Mouse (Mus musculus): ENCODE measurements around the gene Fam120b. TPM values are rescaled to one million over a fixed set of nuclear protein-coding genes. Genes with fewer than 3 reads are reported as not detected.

The Fam120b gene
- total and polyA plus RNA-seq, 3 experiments: 9.8 to 10.5 TPM; not detected in 1

GRCm38 (mm10) chr17:15440463-15441121 is 44.6 kb downstream of the Fam120b start:
- Histone ChIP-seq H3K4me3 (ENCODE audit: control insufficient read depth in 1 of 2, insufficient read depth in 1 of 2, low read depth in 2 of 2, low read length in 2 of 2) (no peak overlapping the region), H3K27ac (ENCODE audit: control insufficient read depth, low read depth, low read length) (no peak overlapping the region), H3K4me1 (ENCODE audit: control insufficient read depth in 1 of 2, insufficient read depth in 2 of 2, low read length in 2 of 2) (no peaks in the 10 kb centered on the region), H3K9me3 (replicated peaks; ENCODE audit: insufficient read depth, low read length) (no peaks in the 10 kb centered on the region), H3K36me3 (ENCODE audit: control insufficient read depth in 1 of 2, insufficient read depth in 2 of 2, low read length in 2 of 2) (no peaks in the 10 kb centered on the region), H3K9ac (ENCODE audit: control insufficient read depth, low read depth, low read length, poor library complexity, severe bottlenecking) (no peak overlapping the region), H3K79me2 (ENCODE audit: control insufficient read depth, insufficient read depth, low read length, poor library complexity) (no peaks in the 10 kb centered on the region), H3K27me3 (ENCODE audit: control insufficient read depth in 1 of 2, insufficient read depth in 2 of 2, low read length in 2 of 2) (no peaks in the 10 kb centered on the region; a peak in 1 of 4 replicates)
- DNase-seq (ENCODE audit: low read depth, low spot score): no peak
- TF ChIP-seq POLR2AphosphoS2 (IDR thresholded peaks at IDR 0.05; ENCODE audit: low read length) (no peak), MYC (IDR thresholded peaks at IDR 0.05; ENCODE audit: low read depth, low read length) (no peak), RAD21 (IDR thresholded peaks at IDR 0.05; ENCODE audit: low read depth, low read length) (no peak), CTCF (IDR thresholded peaks at IDR 0.05 in 2 of 3, conservative IDR thresholded peaks at IDR 0.05 in 1 of 3; ENCODE audit: control insufficient read depth in 1 of 3, insufficient read depth in 1 of 3, low read depth in 2 of 3, low read length in 3 of 3, poor library complexity in 1 of 3, severe bottlenecking in 1 of 3) (no peak), NRF1 (IDR thresholded peaks at IDR 0.05; ENCODE audit: insufficient read depth, low read depth, low read length, poor library complexity, severe bottlenecking) (no peak), EP300 (IDR thresholded peaks at IDR 0.05; ENCODE audit: low read depth in 1 of 2, low read length in 2 of 2) (no peak), ETS1 (IDR thresholded peaks at IDR 0.05; ENCODE audit: low read depth, low read length) (no peak), JUND (IDR thresholded peaks at IDR 0.05; ENCODE audit: low read depth, low read length) (no peak), MAX (IDR thresholded peaks at IDR 0.05; ENCODE audit: low read length) (no peak), TCF12 (IDR thresholded peaks at IDR 0.05; ENCODE audit: low read depth, low read length) (no peak), ZNF384 (IDR thresholded peaks at IDR 0.05; ENCODE audit: low read depth, low read length) (no peak), KAT2A (conservative IDR thresholded peaks at IDR 0.05; ENCODE audit: low read depth, low read length) (no peak), UBTF (IDR thresholded peaks at IDR 0.05; ENCODE audit: borderline replicate concordance, insufficient read depth, low read depth, low read length) (no peak), POLR2A (IDR thresholded peaks at IDR 0.05; ENCODE audit: control insufficient read depth in 1 of 2, insufficient read depth in 1 of 2, low read depth in 1 of 2, low read length in 2 of 2, poor library complexity in 1 of 2) (no peak), ELF1 (IDR thresholded peaks at IDR 0.05; ENCODE audit: low read depth, low read length) (no peak), MEF2A (IDR thresholded peaks at IDR 0.05; ENCODE audit: extremely low read depth, insufficient replicate concordance, low read depth, low read length, poor library complexity, severe bottlenecking) (no peak), ZKSCAN1 (IDR thresholded peaks at IDR 0.05; ENCODE audit: low read depth, low read length) (no peak), RCOR1 (IDR thresholded peaks at IDR 0.05; ENCODE audit: low read depth, low read length) (no peak)

GRCm38 (mm10) chr17:15445421-15445820 is 49.4 kb downstream of the Fam120b start:
- H3K9me3 ChIP-seq (replicated peaks; ENCODE audit: insufficient read depth, low read length): no peaks in the 10 kb centered on the region
- DNase-seq (ENCODE audit: low read depth, low spot score): no peak
- H3K4me3 ChIP-seq (ENCODE audit: control insufficient read depth in 1 of 2, insufficient read depth in 1 of 2, low read depth in 2 of 2, low read length in 2 of 2): no peak overlapping the region
- H3K27me3 ChIP-seq (ENCODE audit: control insufficient read depth in 1 of 2, insufficient read depth in 2 of 2, low read length in 2 of 2): no peaks in the 10 kb centered on the region; a peak in 1 of 4 replicates
- no peaks in the 10 kb centered on the region for H3K79me2 ChIP-seq (ENCODE audit: control insufficient read depth, insufficient read depth, low read length, poor library complexity)
- no peak overlapping the region for H3K9ac ChIP-seq (ENCODE audit: control insufficient read depth, low read depth, low read length, poor library complexity, severe bottlenecking)
- TF ChIP-seq MAX (IDR thresholded peaks at IDR 0.05; ENCODE audit: low read length): no peak
- no peak for TF ChIP-seq RAD21 (IDR thresholded peaks at IDR 0.05; ENCODE audit: low read depth, low read length)
- no peak for TF ChIP-seq CHD1 (IDR thresholded peaks at IDR 0.05; ENCODE audit: low read depth, low read length)
- no peak for TF ChIP-seq GATA1 (IDR thresholded peaks at IDR 0.05; ENCODE audit: low read depth, low read length)
- no peak for TF ChIP-seq CHD2 (IDR thresholded peaks at IDR 0.05; ENCODE audit: low read length)
- no peaks in the 10 kb centered on the region for H3K36me3 ChIP-seq (ENCODE audit: control insufficient read depth in 1 of 2, insufficient read depth in 2 of 2, low read length in 2 of 2)
- H3K4me1 ChIP-seq (ENCODE audit: control insufficient read depth in 1 of 2, insufficient read depth in 2 of 2, low read length in 2 of 2): no peaks in the 10 kb centered on the region
- no peak overlapping the region for H3K27ac ChIP-seq (ENCODE audit: control insufficient read depth, low read depth, low read length)

Data from MEL (cell line).